Mouse (Mus musculus): ENCODE data around the gene Sult2a8. TPM values are rescaled to one million over a fixed set of nuclear protein-coding genes. Genes with fewer than 3 reads are reported as not detected.

Gene Sult2a8
- not detected in 2 replicates for polyA plus RNA-seq (2012)

GRCm38 (mm10) chr7:14446534-14446933 lies at the start of gene Sult2a8:
TSS of gene Sult2a8 (minus strand) at chr7:14446769.
- no peak for TF ChIP-seq GATA1 (IDR thresholded peaks at IDR 0.05; ENCODE audit: low read length)

GRCm38 (mm10) chr7:14494130-14494529 lies 47.6 kb upstream of the Sult2a8 start, which contains the start of gene Sult2a7:
TSS of gene Sult2a7 (minus strand) at chr7:14494230.
- no peak for TF ChIP-seq GATA1 (IDR thresholded peaks at IDR 0.05; ENCODE audit: low read length)

GRCm38 (mm10) chr7:14492886-14493285 lies 46.3 kb upstream of the Sult2a8 start:
- TF ChIP-seq GATA1 (IDR thresholded peaks at IDR 0.05; ENCODE audit: low read length) = no peak

GRCm38 (mm10) chr7:14439581-14439980 lies 7.0 kb downstream of the Sult2a8 start:
- no peak for TF ChIP-seq GATA1 (IDR thresholded peaks at IDR 0.05; ENCODE audit: low read length)

- no peak for TF ChIP-seq GATA1 (IDR thresholded peaks at IDR 0.05; ENCODE audit: low read length)
Observed at GRCm38 (mm10) chr7:14438484-14438883, 8.1 kb downstream of the Sult2a8 start.

- no peak for TF ChIP-seq GATA1 (IDR thresholded peaks at IDR 0.05; ENCODE audit: low read length)
Observed at GRCm38 (mm10) chr7:14438029-14438428, 8.5 kb downstream of the Sult2a8 start.

GRCm38 (mm10) chr7:14396462-14396861 lies 50.1 kb downstream of the Sult2a8 start:
- TF ChIP-seq GATA1 (IDR thresholded peaks at IDR 0.05; ENCODE audit: low read length) = no peak

Other genes starting within 250 kb of the Sult2a8 start
- not detected in 2 replicates for gene Sult2a6, start 191.9 kb downstream of the Sult2a8 start, polyA plus RNA-seq (2012)
- not detected in 2 replicates for gene Obox8, start 113.2 kb downstream of the Sult2a8 start, polyA plus RNA-seq (2012)
- gene Sult2a7, start 47.5 kb upstream of the Sult2a8 start, polyA plus RNA-seq (2012) = not detected in 2 replicates
- not detected in 2 replicates for gene Vmn1r90, start 116.7 kb upstream of the Sult2a8 start, polyA plus RNA-seq (2012)
- gene Obox7, start 212.7 kb upstream of the Sult2a8 start, polyA plus RNA-seq (2012) = not detected in 2 replicates